Mouse (Mus musculus): Measurements from ENCODE around the gene Mymx. TPM values are rescaled to one million over a fixed set of nuclear protein-coding genes. Genes with fewer than 3 reads are reported as not detected.

Mymx gene
- polyA plus RNA-seq, 1 experiment: 0.42 TPM

DNA sequence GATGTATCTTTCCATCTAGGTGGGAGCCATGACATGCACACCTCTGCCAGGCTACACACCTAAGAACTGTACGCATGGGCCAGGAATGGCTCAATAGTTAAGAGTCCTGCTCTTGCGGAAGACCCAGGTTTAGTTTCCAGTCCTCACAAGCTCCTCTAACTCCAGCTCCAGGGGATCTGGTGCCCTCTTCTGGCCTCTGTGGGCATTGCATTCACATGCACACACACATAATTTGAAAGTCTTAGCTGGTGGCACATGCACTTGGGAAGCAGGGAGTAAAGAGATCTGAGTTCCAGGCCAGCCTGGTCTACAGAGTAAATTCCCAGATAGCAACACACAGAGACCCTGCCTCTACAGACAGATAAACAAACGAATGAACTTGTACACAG lies 15.5 kb downstream of the Mymx start:
- no peak for TF ChIP-seq POLR2A (IDR thresholded peaks at IDR 0.05; ENCODE audit: borderline replicate concordance, extremely low read depth, insufficient read depth, insufficient read length, poor library complexity, severe bottlenecking)
- TF ChIP-seq CTCF (IDR thresholded peaks at IDR 0.05; ENCODE audit: borderline replicate concordance, extremely low read depth, insufficient read depth, insufficient read length): peak; percentile 31; the same call in 1 of the 2 replicates
- no peak for DNase-seq (ENCODE audit: low read depth)

DNA sequence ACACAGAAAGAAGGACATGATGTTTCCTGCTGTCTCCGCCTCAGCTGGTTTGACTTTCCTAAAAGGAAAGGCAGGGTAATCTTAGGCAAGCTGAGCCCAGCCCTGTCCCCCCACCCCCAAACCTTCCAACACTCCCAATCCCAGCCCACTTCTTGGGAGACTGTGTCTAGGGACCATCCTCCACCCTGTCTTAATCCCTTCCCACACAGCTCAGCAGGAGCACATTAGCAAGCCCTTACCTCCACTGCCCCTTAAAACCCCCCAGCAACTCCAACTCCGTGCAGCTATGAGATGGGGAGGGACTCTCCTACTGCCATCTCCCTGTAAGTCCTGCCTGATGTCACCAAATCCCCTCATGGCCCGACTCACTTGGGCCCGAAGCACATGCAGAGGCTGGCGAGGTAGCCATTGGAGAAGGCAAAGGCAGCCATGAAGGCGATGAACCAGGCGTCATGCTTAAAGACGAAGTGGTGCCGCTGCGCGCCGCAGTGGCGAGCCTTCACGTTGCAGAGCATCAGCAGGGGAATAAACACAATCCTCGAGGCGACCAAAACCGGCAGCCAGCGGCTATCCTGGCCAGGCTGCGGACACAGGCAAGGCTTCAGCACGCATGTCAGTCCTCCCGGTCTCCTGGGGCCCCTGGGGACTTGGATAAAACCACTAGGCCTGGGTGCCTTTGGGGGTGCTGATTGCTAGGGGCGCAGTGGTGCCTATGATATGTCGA lies 16.0 kb downstream of the Mymx start:
- TF ChIP-seq POLR2A (IDR thresholded peaks at IDR 0.05; ENCODE audit: borderline replicate concordance, extremely low read depth, insufficient read depth, insufficient read length, poor library complexity, severe bottlenecking): no peak
- TF ChIP-seq CTCF (IDR thresholded peaks at IDR 0.05; ENCODE audit: borderline replicate concordance, extremely low read depth, insufficient read depth, insufficient read length): no peak

DNA sequence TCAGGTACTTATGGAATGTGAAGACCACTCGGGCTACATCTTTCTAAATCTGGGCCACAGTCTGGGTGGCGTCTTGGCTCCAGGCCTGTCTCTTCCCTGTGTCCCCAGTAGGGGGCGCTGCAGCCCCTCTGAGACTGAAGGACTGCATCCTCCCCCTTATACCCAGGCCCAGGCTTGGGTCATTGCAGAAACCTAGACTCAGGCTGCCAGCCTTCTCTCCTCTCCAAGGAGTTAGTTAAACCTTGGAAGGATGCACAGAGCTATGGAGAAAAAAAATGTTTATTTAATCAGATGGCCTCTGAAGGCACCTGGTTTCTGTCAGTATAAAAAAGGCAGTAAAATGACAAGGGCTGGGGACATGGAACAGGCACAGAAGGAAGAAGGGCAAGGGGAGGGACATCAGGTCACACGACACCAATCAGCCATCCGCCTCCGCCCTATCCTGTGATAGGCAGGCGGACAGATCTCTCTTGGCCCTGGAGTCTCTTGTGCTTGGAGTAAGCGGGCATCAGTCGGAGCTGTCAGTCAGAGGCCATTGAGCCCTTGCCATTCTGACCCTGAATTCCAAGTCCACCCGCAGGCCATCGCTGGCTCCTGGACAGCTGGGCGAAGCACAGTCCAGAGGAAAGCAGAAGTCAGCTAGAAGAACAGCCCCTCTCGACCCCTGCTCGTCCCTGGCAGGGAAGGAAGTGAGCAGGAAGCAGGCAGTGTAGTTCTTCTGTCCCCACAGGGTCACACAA lies 16.8 kb downstream of the Mymx start:
- TF ChIP-seq POLR2A (IDR thresholded peaks at IDR 0.05; ENCODE audit: borderline replicate concordance, extremely low read depth, insufficient read depth, insufficient read length, poor library complexity, severe bottlenecking) (no peak), CTCF (IDR thresholded peaks at IDR 0.05; ENCODE audit: borderline replicate concordance, extremely low read depth, insufficient read depth, insufficient read length) (peak; percentile 90)
- DNase-seq (ENCODE audit: low read depth): peak; percentile 80

More for the DNA sequence above, 16.0 kb downstream of the Mymx start:
- no peak for DNase-seq (ENCODE audit: low read depth)

DNA sequence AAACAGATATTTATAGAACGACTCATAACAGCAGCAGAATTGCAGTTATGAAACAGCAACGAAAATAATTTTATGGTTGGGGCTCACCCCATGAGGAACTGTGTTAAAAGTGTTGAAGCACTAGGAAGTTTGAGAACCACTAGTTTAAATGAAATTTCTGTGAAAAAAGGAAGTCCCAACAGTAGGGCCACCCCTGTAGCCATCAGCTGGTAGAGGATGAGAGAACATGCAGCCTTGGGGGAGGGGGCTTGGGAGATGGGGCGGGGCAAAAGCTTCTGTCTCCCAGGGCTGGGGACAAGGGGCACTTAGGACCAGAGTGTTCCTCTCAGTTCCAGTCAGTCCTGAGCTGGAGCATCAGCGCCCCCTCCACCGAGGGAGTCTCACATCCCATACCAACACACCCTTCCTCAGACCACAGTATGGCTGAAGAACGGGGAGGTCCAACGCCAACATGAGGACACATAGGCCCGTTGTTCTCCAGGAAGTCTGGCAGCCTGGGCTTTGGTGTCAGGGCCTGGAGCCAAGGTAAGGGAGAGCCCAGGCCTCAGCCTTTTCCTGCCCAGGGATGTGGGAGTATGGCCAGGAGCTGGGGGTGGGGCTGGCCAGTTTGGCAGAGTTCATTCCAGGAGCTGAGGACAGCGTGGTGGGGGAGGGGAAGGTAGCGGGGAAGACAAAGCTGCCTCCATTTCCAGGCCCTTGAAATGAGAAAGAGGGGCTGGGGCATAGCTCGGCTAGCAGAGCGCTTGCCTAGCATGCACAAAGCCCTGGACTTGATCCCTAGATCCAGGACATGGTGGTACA lies 17.6 kb downstream of the Mymx start:
- peak; percentile 83 for DNase-seq (ENCODE audit: low read depth)
- no peak for TF ChIP-seq POLR2A (IDR thresholded peaks at IDR 0.05; ENCODE audit: borderline replicate concordance, extremely low read depth, insufficient read depth, insufficient read length, poor library complexity, severe bottlenecking)
- no peak for TF ChIP-seq CTCF (IDR thresholded peaks at IDR 0.05; ENCODE audit: borderline replicate concordance, extremely low read depth, insufficient read depth, insufficient read length)

DNA sequence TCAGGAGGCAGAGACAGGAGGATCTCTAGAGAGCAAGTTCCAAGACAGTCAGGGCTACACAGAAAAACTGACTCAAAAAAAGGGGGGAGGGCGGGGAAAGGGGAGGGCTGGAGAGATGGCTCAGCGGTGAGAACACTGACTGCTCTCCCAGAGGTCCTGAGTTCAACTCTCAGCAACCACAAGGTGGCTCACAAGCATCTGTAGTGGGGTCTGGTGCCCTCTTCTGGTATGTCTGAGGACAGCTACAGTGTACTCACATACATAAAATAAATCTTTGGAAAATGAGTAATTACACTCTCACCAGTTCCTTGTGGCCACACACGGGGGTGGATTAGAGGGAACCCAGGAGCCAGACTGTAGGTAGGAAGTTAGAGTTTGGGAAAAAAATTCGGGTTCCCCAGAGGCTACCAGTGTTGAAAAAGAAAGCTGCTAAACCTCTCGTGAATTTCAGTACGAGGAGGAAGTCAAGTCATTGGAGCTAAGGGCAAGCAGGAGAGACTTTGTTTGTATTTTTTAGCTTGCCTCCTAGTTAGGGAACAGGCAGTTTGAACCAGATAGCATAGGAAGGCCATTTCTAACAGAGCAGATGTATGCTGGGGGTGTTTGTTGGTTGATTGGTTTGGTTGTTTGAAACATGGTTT lies 19.1 kb downstream of the Mymx start:
- TF ChIP-seq CTCF (IDR thresholded peaks at IDR 0.05; ENCODE audit: borderline replicate concordance, extremely low read depth, insufficient read depth, insufficient read length) (peak; percentile 19; the same call in 1 of the 2 replicates), POLR2A (IDR thresholded peaks at IDR 0.05; ENCODE audit: borderline replicate concordance, extremely low read depth, insufficient read depth, insufficient read length, poor library complexity, severe bottlenecking) (no peak)

DNA sequence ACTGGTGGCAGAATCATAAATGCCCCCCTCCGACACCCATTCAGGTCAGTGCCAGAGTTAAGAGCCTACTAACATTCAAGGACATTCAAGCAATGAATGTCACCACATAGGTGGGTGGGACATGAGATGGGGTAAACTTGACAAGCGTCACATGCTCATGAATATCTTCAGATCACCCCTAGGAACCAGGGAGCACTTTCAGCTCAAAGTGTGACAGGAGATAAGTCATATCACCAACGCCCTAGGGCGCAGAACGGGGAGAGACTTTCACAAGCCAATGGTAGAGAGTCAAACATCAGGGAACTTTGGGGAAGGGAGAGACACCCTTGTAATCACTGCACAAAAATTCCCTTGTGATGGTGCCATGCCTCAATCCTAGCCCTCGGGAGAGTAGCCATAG lies 19.7 kb downstream of the Mymx start:
- no peak for TF ChIP-seq CTCF (IDR thresholded peaks at IDR 0.05; ENCODE audit: borderline replicate concordance, extremely low read depth, insufficient read depth, insufficient read length)
- TF ChIP-seq POLR2A (IDR thresholded peaks at IDR 0.05; ENCODE audit: borderline replicate concordance, extremely low read depth, insufficient read depth, insufficient read length, poor library complexity, severe bottlenecking): no peak
- DNase-seq (ENCODE audit: low read depth): no peak

More for the DNA sequence above, 19.1 kb downstream of the Mymx start:
- no peak for DNase-seq (ENCODE audit: low read depth)

DNA sequence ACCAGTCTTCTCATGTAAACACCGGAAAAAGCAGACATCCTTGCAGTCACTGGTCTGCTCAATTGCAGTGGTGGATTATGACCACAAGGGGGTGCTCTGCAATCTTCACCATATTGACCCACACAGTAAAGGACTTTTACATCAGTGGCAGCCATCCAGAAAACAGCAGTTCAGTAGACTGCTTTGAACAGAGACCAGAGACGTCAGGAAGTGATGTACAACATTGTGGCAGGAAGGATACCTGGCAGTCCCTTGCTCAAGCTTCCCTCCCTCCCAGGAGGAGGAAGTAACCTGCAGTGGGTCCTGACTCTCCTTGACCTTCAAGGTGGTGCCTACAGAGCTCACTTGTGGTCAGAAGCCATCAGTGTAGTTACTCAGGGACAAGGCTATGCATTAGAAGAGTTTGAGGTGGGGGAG lies 20.3 kb downstream of the Mymx start:
- no peak for TF ChIP-seq POLR2A (IDR thresholded peaks at IDR 0.05; ENCODE audit: borderline replicate concordance, extremely low read depth, insufficient read depth, insufficient read length, poor library complexity, severe bottlenecking)
- peak; percentile 82; the same call in 1 of the 2 replicates for TF ChIP-seq CTCF (IDR thresholded peaks at IDR 0.05; ENCODE audit: borderline replicate concordance, extremely low read depth, insufficient read depth, insufficient read length)
- DNase-seq (ENCODE audit: low read depth): peak; percentile 87

DNA sequence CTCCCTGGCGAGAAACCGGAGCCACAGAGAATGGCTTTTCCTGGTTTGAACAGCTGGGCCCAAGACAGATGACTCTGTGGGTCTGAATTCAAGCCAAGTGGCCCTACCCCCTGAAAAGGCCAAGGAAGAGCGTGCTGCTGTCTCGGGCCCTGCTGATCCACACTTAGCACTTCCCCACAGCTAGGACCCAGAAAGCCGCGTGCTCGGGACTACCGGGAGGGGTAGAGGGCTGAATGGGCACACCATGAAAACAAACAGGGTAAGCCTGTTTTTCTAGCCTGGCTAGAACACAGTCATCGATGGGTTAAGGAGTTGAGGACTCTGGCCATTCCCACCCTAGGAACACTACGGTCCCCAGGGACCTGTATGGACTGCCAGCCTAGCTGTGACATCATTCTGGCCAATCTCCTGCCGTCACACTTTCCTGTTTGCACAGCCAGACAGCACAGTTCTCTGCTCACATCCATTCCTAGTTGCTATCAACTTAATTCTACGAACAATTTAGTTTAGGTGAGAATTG lies 20.9 kb downstream of the Mymx start:
- DNase-seq (ENCODE audit: low read depth): no peak
- TF ChIP-seq POLR2A (IDR thresholded peaks at IDR 0.05; ENCODE audit: borderline replicate concordance, extremely low read depth, insufficient read depth, insufficient read length, poor library complexity, severe bottlenecking) (no peak), CTCF (IDR thresholded peaks at IDR 0.05; ENCODE audit: borderline replicate concordance, extremely low read depth, insufficient read depth, insufficient read length) (no peak)

DNA sequence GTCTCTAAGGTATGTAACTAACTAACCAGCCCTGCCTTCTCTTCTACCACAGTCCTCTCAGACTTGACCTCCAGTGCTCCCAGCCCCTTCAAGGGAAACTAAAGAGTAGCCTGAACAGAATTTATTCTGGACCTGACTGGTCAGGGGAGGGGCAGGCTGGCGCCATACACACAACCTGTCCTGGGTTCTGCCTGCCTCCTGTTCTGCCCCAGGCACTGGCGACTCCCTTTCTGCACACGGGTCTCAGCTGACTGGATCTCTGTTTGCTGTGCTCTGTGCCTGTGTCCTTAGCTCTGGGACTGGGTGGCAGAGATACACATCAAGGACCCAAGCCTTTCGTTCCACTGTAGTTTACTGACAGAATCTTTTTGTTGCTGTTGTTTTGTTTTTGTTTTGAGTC lies 22.3 kb downstream of the Mymx start:
- no peak for DNase-seq (ENCODE audit: low read depth)
- no peak for TF ChIP-seq CTCF (IDR thresholded peaks at IDR 0.05; ENCODE audit: borderline replicate concordance, extremely low read depth, insufficient read depth, insufficient read length)
- no peak for TF ChIP-seq POLR2A (IDR thresholded peaks at IDR 0.05; ENCODE audit: borderline replicate concordance, extremely low read depth, insufficient read depth, insufficient read length, poor library complexity, severe bottlenecking)

DNA sequence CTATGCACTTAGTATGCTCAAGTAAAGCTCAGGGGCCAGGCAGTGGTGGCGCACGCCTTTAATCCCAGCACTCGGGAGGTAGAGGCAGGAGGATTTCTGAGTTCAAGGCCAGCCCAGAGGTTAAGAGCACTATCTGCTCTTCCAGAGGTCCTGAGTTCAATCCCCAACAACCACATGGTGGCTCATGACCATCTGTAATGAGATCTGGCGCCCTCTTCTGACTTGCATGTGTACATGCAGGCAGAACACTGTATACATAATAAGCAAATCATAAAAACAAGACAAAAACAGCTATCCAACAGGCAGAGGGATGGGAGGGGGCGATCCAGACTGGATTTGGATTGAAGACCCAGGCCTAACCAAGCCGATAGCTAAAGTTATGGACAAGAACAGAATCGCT lies 23.1 kb downstream of the Mymx start:
- TF ChIP-seq POLR2A (IDR thresholded peaks at IDR 0.05; ENCODE audit: borderline replicate concordance, extremely low read depth, insufficient read depth, insufficient read length, poor library complexity, severe bottlenecking) (no peak), CTCF (IDR thresholded peaks at IDR 0.05; ENCODE audit: borderline replicate concordance, extremely low read depth, insufficient read depth, insufficient read length) (peak; percentile 26; the same call in 1 of the 2 replicates)
- DNase-seq (ENCODE audit: low read depth): no peak

All from brain, embryonic 14.5 days (tissue).